Mouse (Mus musculus): ENCODE measurements around the gene Chrnb2. TPM values are rescaled to one million over a fixed set of nuclear protein-coding genes. Genes with fewer than 3 reads are reported as not detected.

The Chrnb2 gene
- total and polyA plus RNA-seq, 2 experiments from 2014 or later, result 16.2 to 45.6 TPM

DNA sequence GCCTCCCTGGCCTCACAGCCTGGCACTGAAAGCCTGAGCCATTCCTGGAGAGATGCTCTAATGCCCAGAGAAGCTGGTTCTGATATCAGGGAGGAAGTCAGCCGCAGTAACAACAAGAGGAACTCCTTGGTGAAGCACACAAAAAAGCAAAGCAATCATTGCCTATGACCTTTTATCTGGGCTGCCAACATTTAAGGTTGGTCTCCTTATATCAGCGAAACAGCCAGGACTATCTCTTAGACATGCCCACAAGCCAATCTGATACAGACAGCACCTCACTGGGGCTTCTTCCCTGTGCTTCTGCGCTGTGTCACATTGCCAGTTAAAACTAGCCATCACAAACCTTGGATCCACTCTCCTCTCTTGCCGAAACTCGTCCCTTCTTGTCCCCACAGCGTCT, 25.9 kb downstream of the Chrnb2 start:
- TF ChIP-seq CTCF (IDR thresholded peaks at IDR 0.05; ENCODE audit: low read depth), result no peak
- H3K9ac ChIP-seq (replicated peaks; ENCODE audit: low read length), result no peak overlapping the region
- WGBS, result over 99% methylated on average over 6 of the region's 6 CpGs
- no peak overlapping the region for H3K27ac ChIP-seq
- no peak overlapping the region for H3K4me3 ChIP-seq (ENCODE audit: low read length)
- no peak overlapping the region for H3K4me2 ChIP-seq (ENCODE audit: low read depth, low read length)
- H3K27me3 ChIP-seq (ENCODE audit: insufficient read depth, low read length), result no peaks in the 10 kb centered on the region
- peaks cover 57% of the 10 kb centered on the region for H3K36me3 ChIP-seq (ENCODE audit: insufficient read depth, low read length)
- H3K4me1 ChIP-seq (ENCODE audit: insufficient read depth, low read length), result no peaks in the 10 kb centered on the region
- H3K9me3 ChIP-seq (ENCODE audit: low read length), result no peaks in the 10 kb centered on the region
- ATAC-seq (no peak), DNase-seq (ENCODE audit: low spot score) (no peak)

DNA sequence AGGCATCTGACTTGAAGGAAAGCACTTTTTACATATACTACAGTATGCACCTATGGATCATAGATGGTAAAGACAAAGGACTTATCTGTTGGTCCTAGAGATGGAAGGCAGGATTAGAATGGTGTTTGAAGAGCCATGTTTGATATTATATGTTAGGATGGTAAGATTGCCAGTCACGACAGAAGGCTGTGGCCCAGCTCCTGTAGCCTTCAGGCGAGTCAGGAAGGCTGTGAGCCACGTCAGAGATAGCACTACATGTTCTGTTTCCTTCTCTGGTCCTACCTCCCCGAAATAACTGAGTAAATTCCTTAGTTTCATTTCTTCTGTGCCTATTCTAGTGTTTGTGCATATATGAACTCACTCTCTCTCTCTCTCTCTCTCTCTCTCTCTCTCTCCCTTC, 32.3 kb downstream of the Chrnb2 start:
- 86% methylated on average over 4 of the region's 4 CpGs for WGBS
- TF ChIP-seq CTCF (IDR thresholded peaks at IDR 0.05; ENCODE audit: low read depth), result no peak
- Histone ChIP-seq H3K4me2 (ENCODE audit: low read depth, low read length) (no peak overlapping the region), H3K4me1 (ENCODE audit: insufficient read depth, low read length) (peaks cover 7% of the 10 kb centered on the region), H3K9ac (replicated peaks; ENCODE audit: low read length) (no peak overlapping the region), H3K4me3 (ENCODE audit: low read length) (no peak overlapping the region), H3K27me3 (ENCODE audit: insufficient read depth, low read length) (no peaks in the 10 kb centered on the region), H3K36me3 (ENCODE audit: insufficient read depth, low read length) (0 out of 2 replicates have a peak, but pooled peaks cover 8% of the 10 kb centered on the region), H3K9me3 (ENCODE audit: low read length) (no peaks in the 10 kb centered on the region), H3K27ac (no peak overlapping the region)
- DNase-seq (ENCODE audit: low spot score) (no peak), ATAC-seq (no peak)

DNA sequence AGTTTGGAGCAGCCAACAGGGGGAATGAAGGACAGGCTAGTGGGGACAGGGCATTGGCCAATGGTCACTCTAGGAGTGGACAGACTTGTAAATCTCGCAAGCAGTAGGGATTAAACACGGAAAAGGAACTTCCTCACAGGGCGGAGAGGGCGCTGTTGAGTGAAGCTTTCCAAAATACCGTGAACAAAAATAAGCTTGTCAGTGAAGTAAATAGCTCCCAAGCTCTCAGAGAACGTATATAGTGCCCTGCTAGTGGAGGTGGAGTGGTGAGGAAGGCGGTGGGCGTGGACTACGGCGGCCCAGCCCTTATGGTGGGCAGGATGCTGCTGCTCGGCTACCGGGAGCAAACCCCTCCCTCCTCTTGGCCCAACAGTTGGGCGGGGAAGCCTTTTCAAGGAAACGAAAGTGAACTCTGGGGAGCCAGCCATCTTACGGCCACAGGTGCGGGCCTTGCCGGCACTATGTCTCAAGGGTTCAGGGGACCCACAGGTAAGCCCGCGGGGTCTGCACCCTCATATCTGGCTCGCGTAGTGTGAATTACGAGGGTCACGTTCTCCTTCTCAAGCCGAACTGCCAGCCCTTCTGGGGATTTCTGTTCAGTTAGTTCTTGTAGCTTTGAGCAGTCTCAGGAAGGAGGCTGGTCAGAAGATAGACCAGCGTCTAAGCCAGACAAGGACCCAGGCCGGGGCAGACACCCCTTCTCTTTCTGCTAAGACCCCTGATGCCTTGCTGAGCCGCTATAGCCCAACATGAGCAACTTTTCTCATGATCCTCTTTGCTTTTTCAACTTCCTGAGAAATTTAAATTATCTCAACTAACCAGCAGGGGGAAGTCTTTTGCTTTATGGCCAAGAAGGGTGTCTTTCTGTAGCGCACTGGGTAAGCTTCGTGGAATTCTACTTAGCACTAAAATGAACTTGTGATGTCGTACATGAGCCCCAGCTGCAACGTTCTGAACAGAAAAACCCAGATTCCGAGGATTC, 33.8 kb downstream of the Chrnb2 start:
- Histone ChIP-seq H3K9ac (replicated peaks; ENCODE audit: low read length) (peak overlapping the region; percentile 52), H3K9me3 (ENCODE audit: low read length) (no peaks in the 10 kb centered on the region), H3K27ac (peak overlapping the region; percentile 75), H3K4me2 (ENCODE audit: low read depth, low read length) (peak overlapping the region; percentile 72), H3K4me1 (ENCODE audit: insufficient read depth, low read length) (peaks cover 7% of the 10 kb centered on the region), H3K36me3 (ENCODE audit: insufficient read depth, low read length) (0 out of 2 replicates have a peak, but pooled peaks cover under 1% of the 10 kb centered on the region), H3K27me3 (ENCODE audit: insufficient read depth, low read length) (no peaks in the 10 kb centered on the region), H3K4me3 (ENCODE audit: low read length) (peak overlapping the region; percentile 47)
- peak; percentile 67 for TF ChIP-seq CTCF (IDR thresholded peaks at IDR 0.05; ENCODE audit: low read depth)
- ATAC-seq (peak; percentile 76), DNase-seq (ENCODE audit: low spot score) (peak; percentile 72)
- WGBS, result 3% methylated on average over 32 of the region's 32 CpGs

DNA sequence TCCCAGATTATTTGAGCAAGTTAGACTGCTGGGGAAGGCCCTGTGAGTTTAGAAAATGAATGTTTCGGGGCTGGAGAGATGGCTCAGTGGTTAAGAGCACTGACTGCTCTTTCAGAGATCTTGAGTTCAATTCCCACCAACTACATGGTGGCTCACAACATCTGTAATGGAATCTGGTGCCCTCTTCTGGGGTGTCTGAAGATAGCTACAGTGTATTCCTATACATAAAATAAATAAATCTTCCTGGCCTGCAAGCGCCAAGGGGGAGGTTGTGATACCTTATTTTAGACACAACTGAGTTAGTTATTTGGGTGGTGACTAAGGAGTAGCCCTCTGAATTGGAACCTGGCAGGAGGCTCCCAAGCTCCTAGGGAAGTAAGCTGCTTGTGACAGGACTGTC, 35.6 kb downstream of the Chrnb2 start:
- Histone ChIP-seq H3K9me3 (ENCODE audit: low read length) (no peaks in the 10 kb centered on the region), H3K9ac (replicated peaks; ENCODE audit: low read length) (no peak overlapping the region), H3K4me1 (ENCODE audit: insufficient read depth, low read length) (peaks cover 7% of the 10 kb centered on the region), H3K27me3 (ENCODE audit: insufficient read depth, low read length) (no peaks in the 10 kb centered on the region), H3K4me2 (ENCODE audit: low read depth, low read length) (no peak overlapping the region), H3K36me3 (ENCODE audit: insufficient read depth, low read length) (no peaks in the 10 kb centered on the region), H3K27ac (no peak overlapping the region), H3K4me3 (ENCODE audit: low read length) (no peak overlapping the region)
- DNase-seq (ENCODE audit: low spot score), result no peak
- WGBS, result 82% methylated on average over 2 of the region's 2 CpGs
- peak; percentile 31; the same call in 1 of the 2 replicates for TF ChIP-seq CTCF (IDR thresholded peaks at IDR 0.05; ENCODE audit: low read depth)
- ATAC-seq, result no peak

DNA sequence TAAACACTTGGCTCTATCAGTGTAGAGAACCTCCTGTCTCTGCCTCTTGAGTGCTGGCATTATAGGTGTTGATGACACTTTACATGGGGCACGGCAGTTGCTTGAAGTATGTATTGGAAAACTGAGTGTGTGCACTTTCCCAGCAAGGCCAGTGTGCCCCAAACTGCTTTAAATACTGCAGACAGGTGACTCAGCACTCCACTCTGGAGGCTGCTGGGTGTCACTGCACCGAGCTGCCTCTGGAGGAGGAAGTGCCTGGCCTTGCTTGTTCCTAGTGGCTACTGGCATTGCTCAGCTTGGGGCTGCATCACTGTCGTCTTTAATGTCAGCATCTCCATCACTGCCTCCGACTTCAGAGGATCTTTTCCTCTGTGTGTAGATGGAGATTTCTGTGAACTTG, 37.4 kb downstream of the Chrnb2 start:
- H3K27ac ChIP-seq, result no peak overlapping the region
- ATAC-seq, result 0 out of 2 replicates have a peak, but pooled peaks have one; percentile 52
- WGBS, result 15% methylated on average over 4 of the region's 4 CpGs
- H3K9me3 ChIP-seq (ENCODE audit: low read length), result no peaks in the 10 kb centered on the region
- no peak overlapping the region for H3K9ac ChIP-seq (replicated peaks; ENCODE audit: low read length)
- no peaks in the 10 kb centered on the region for H3K27me3 ChIP-seq (ENCODE audit: insufficient read depth, low read length)
- no peaks in the 10 kb centered on the region for H3K36me3 ChIP-seq (ENCODE audit: insufficient read depth, low read length)
- DNase-seq (ENCODE audit: low spot score), result peak; percentile 61
- no peak overlapping the region for H3K4me3 ChIP-seq (ENCODE audit: low read length)
- H3K4me1 ChIP-seq (ENCODE audit: insufficient read depth, low read length), result peaks cover 7% of the 10 kb centered on the region
- TF ChIP-seq CTCF (IDR thresholded peaks at IDR 0.05; ENCODE audit: low read depth), result peak; percentile 85
- no peak overlapping the region for H3K4me2 ChIP-seq (ENCODE audit: low read depth, low read length)

DNA sequence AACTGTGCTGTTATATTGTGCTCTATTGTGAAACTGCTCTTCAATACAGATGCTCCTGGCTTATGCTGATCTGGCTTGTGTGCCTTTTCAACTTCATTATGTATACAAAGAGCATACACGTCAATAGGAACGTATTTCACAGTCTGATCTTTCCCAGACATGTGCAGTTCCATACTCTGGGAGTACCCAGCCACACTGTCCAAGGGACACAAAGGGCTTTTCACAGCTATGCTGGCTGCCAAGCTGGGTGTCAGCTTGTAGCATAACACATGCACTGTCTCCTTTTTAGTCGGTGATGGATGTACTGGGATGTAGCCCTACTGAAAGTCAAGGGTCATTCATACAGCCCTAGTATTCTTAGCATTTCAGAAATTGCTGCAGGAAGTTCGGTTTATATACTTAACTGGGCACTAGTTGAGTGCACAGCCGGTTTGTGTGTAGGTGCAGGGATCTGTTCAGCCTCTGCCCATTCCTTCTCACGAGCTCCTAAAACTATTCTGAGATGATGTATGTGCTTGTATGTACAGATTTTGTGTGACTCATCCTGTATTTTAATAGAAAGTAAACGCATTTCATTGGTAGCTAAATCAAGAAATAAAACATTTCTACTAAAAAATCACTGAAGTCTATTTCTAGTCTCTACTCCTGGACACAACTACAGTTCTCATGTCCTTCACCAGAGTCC, 40.9 kb downstream of the Chrnb2 start:
- H3K27me3 ChIP-seq (ENCODE audit: insufficient read depth, low read length), result no peaks in the 10 kb centered on the region
- ATAC-seq, result peak; percentile 54; the same call in 1 of the 2 replicates

More for the DNA sequence above, 40.9 kb downstream of the Chrnb2 start:
- no peak overlapping the region for H3K4me3 ChIP-seq (ENCODE audit: low read length)
- H3K4me2 ChIP-seq (ENCODE audit: low read depth, low read length), result no peak overlapping the region
- no peak overlapping the region for H3K9ac ChIP-seq (replicated peaks; ENCODE audit: low read length)
- peak; percentile 34 for DNase-seq (ENCODE audit: low spot score)
- TF ChIP-seq CTCF (IDR thresholded peaks at IDR 0.05; ENCODE audit: low read depth), result no peak
- WGBS, result 51% methylated on average over 7 of the region's 7 CpGs
- H3K4me1 ChIP-seq (ENCODE audit: insufficient read depth, low read length), result no peaks in the 10 kb centered on the region
- no peak overlapping the region for H3K27ac ChIP-seq
- H3K9me3 ChIP-seq (ENCODE audit: low read length), result no peaks in the 10 kb centered on the region
- no peaks in the 10 kb centered on the region for H3K36me3 ChIP-seq (ENCODE audit: insufficient read depth, low read length)

All from hindbrain, postnatal 0 days (tissue).